Mouse (Mus musculus): ENCODE measurements at regions not wholly inside any gene's neighbourhood (a gene's known extent, or its start where the extent isn't known, plus 50 kb on each side); places are given as distances from the start of the nearest gene placed in this dataset.
"Not testable (repeated sequence)": the region's sequence is repeated elsewhere in the genome, so short reads cannot be mapped to it uniquely, and the experiment has no call there.

DNA sequence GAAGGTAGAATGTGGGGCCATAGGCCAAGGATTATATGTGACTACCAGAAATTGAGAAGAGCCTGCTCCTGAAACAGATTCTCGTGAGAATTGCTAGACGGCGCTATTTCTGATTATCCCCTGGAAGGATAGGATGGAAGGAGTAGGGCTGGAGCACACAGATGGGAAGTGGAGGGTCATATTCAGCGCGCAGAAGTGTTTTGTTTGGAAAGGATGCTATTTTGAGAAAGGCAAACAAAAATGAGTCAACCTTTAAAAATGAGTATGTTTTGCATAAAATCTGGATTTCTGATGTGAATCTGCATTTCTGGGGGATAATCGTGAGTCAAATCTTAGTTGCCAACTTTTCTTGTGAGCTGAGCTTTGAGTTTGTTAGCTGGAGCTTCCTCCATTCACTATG is 58.1 kb upstream of the Fshb start:
- peak; percentile 25 to 41 for DNase-seq (ENCODE audit: low spot score in 2 of 2)

DNA sequence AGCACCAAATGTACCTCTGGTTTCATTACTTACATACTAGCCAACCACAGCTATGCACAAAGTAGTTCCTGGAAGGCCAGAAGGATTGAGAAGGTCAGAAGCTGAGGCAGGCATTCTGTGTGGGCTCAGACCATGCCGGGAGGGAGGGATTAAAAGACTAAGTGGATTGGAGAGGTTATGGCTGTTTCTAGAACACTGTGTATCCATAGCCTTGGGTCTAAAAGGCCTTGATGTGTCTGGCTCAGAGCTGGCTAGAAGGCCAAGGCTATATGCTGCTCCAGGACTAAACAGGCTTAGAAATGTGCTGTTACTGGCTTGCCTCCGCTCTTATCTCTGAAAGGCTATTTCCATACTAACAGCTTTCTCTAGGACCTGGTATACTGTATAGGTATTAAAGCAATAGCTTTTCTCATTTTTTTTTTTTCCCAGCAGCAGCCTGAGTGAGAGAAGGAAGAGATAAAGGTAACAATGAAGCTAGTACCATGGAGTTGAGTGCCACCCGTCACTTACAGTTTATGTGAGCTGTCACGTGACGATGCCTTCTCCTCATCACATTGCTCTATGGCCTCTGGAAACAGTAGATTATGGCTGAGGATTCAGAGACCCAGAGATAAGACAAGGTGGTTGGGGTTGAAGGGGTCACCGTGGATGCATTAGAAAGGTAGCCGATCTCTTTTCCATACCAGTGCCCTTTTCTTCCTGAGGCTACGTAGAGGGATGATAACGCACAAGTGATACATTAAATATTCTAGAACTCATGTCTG is 59.4 kb upstream of the Fshb start:
- no peak for DNase-seq (ENCODE audit: low spot score in 2 of 2)

DNA sequence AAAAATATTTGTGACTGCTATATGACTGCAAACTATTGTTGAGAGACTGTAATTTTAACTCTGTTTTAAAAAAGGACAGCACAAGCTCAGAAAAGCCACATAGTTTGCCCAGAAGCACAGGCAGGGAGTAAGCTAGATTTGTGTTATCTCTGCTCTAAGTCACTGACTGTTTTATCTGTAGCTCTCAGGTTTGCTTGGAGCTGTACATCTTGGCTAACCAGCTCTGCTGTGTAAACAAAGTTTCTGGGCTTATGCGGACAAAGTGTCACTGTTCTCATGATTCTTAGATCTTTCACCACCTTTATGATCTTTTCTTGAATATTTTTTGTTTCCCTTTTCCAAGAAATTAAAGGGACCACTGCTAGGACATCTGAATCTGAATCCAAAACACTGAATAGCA is 60.2 kb upstream of the Fshb start:
- DNase-seq (ENCODE audit: low spot score in 2 of 2): no peak

DNA sequence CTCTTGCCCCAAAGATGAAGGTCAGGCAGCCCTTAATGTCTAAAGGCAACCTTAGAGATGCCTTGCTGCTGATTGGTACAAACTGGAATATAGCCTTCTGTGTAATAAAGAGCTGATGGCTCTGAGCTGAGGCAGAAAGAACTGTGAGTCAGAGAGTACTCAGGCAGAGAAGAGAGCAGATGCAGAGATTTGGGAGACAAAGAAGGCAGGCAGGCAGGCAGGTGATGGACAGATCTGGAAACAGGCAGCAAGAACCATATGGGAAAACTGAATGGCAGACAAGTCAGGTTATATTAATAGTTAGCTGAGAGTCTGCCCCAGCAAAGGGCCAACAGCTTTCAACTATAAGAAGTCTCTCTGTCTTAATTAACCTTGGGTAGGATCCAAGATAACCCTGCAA is 73.7 kb upstream of the Fshb start:
- no peak for DNase-seq (ENCODE audit: low spot score in 2 of 2)

- DNase-seq (ENCODE audit: low spot score in 2 of 2): no peak
These were observed 89.9 kb upstream of the Fshb start for GRCm38 (mm10) chr2:107149317-107149716.

DNA sequence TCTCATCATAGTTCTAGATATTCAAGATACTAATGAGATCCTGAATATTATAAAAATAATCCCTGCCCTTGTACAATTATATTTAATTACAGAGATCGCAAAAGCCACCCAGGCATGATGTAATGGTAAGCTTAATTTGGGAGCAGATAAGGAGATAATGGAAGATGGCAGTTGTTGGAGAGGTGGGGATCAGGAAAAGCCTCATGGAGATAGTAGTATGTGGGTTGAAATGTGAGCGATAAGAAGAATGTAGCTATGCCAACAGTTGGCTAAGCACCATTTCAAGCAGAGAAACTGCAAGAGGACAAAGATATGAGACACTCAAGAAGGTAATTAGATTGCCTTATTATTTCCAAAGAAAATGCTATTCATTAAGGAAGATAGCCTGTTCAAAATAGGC is 90.4 kb upstream of the Fshb start:
- DNase-seq (ENCODE audit: low spot score in 2 of 2): peak in 1 of 2 experiments; percentile 5

GRCm38 (mm10) chr2:107150373-107150772 is 90.9 kb upstream of the Fshb start:
- DNase-seq (ENCODE audit: low spot score in 2 of 2): peak; percentile 30 to 71

DNA sequence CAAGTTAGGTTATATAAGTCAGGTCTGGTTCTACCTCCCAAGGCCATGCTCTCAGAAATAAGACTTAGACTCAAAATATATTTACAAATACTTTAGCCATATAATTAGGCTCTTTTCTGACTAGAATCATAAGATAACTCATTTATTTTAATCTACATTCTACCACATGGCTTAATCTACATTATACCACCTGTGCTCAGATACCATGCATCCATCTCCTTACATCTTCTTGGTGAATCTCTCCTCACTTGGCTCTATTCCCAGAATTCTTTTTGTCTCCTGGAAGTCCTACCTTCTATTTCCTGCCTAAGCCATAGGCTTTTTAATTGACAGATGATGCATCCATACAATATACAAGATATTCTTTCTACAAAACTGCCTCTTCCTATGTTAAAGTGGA is 92.4 kb upstream of the Fshb start:
- DNase-seq (ENCODE audit: low spot score in 2 of 2): no peak

- DNase-seq (ENCODE audit: low spot score in 2 of 2): not testable (repeated sequence)
These were observed 99.5 kb upstream of the Fshb start for GRCm38 (mm10) chr2:107158836-107159402.

GRCm38 (mm10) chr2:107175721-107176120 is 114.7 kb upstream of the Kcna4 start:
- DNase-seq (ENCODE audit: low spot score in 2 of 2): peak in 1 of 2 experiments; percentile 27

DNA sequence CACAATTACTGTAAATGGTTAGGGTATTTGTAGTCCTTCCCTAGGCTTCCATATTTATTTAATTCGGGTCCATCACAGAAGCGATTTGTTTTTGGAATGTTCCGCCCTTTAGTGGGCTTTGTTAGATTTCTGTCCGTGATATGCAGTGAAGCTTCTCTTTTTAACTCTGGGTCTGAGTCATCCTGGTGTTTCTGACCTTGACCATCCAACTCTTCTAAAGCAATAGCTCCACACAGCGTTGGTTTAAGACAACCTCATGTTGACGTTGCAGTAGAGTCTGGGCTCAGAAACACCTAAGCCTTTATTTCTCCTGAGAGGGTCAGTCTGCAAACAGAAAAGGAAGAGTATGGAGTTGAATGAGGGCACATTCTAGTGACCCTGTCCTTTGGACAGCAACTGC is 107.4 kb upstream of the Kcna4 start:
- no peak for DNase-seq (ENCODE audit: low spot score in 2 of 2)

DNA sequence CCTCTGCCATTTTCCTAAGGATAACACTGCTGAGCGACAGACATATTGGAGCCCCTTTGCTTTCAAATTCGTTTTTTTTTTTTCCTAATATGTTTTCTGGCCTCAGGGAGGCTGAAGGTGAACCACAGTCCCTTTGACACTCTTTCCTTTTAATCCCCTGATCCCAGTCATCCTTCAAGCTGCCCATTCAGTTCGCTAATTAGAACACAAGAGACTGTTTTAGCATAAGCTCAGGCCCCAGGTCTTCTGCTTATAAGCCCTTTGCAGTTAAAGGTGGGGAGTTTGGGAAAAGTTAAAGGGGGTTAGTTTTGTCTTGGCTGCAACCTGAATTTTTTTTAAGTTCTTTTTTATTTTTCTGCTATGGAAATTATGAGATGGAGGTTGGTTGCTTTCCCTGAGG is 105.6 kb upstream of the Kcna4 start:
- no peak for DNase-seq (ENCODE audit: low spot score in 2 of 2)

DNA sequence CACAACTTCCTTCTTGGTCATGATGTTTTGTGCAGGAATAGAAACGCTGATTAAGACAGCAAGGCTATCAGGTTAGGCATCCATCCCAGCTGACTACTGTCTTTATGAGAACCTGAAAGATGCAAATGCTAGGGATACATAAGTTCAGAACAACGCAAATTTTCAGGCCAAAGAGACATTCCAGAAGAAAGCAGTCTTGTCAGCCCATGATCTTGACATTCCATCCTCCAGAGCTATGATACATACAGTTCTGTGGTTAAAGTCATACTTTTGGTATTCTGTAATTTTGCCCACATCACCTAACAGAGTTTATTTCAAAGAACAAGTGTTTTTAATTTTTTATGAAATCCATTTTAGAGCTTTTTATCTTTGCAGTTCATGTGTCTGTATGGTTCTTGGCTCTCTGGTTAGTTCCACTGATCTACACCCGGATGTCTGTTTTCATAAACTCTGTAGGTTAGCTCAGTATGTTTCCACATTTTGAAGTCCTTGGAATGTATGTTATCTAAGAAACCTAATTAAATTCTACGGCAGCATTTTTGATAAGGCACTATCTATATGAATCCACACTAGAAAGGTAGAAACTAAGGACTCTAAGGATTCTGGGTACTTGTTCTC is 88.5 kb upstream of the Kcna4 start:
- no peak for DNase-seq (ENCODE audit: low spot score in 2 of 2)

- peak; percentile 19 to 62 for DNase-seq (ENCODE audit: low spot score in 2 of 2)
These were observed 88.0 kb upstream of the Kcna4 start for GRCm38 (mm10) chr2:107202474-107202858.

GRCm38 (mm10) chr2:107221544-107221943 is 68.9 kb upstream of the Kcna4 start:
- DNase-seq (ENCODE audit: low spot score in 2 of 2): no peak

DNA sequence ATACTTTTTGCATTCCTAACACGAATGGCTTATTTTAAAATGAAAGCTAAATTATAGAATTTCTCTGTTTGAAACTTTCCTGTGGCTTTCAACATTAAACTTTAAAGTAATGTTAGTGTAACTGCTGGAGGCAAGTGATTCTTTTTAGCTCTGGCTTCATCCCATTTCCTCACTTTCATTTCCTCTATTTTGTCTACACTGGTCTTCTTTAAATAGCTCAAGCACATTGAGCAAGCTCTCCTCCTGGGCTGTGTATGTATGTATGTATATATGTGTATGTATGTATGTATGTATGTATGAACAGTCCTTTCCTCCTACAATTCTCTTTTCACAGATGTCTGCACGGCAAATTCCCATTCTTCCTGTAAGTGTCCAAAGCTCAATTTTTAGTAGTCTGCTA is 65.8 kb upstream of the Kcna4 start:
- DNase-seq (ENCODE audit: low spot score in 2 of 2): no peak

DNA sequence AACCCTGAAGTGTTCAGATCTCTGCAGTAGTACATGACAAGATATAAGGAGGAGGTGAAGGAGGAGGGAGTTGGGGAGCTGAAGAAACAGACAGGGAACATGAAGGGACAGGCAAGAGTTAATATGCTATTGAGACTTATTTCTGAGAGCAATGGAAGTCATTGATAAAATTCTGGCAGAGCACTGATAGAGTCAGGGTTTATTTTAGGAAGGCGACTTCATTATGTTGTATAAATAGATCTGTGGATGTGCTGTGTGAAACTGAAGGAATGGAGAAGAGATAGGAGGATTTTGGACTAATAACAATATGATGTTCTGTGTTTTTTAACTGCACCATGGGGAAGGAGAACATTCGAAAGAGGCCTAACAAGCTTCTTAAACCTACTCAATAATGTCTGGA is 63.0 kb upstream of the Kcna4 start:
- no peak for DNase-seq (ENCODE audit: low spot score in 2 of 2)

DNA sequence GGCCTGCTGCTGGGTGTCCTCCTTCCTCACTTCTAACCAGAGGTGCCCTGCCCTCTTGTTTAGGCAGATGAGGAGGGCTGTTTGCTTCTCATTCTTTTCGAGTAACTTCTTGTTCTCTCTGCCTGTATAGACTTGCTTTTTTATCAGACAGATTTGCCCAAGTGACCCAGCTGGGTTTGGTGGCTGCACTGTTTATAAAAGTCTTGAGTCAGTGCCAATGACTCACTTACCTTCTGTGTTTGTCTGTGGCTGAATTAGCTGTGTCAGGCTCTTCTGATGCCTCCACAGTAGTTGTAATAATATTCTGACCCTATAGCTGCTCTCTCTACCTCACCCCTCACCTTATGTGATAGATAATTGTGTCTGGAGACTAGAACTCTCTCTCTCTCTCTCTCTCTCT is 62.2 kb upstream of the Kcna4 start:
- no peak for DNase-seq (ENCODE audit: low spot score in 2 of 2)

- no peak for DNase-seq (ENCODE audit: low spot score in 2 of 2)
These were observed 58.8 kb upstream of the Kcna4 start for GRCm38 (mm10) chr2:107231680-107232079.

DNA sequence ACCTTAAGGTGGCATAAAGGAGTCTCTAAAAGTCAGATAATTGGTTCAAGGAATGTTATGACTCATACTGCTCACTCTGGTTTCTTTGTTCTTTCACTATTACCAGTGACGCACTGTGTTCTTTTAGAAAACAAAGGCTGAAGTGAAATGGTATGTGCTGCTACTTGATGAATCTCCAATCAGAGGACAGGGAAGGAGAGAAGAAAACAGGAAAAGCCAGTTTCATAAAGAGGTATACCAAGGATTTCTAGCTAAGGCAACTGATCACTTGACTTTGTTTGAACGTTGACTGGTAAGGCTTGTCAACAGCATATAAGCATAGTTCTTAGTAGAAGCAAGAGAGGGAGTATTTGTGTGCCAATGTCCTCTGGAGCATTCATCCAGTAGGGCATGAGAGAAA is 57.6 kb upstream of the Kcna4 start:
- no peak for DNase-seq (ENCODE audit: low spot score in 2 of 2)

All from layer of hippocampus, adult 18-20 months (tissue).